Mouse (Mus musculus) E14TG2a.4 (cell line): Measurements from ENCODE around the gene Ctnnal1.

Experiments used
- CTCF ChIP-seq: conservative IDR thresholded peaks from 2 replicates; pipeline ENCODE4 v1.5.1; 2014; ENCODE audit warnings: low read length
- NANOG ChIP-seq: IDR thresholded peaks from 2 replicates; pipeline ENCODE4 v1.6.1; 2014; ENCODE audit warnings: borderline replicate concordance, low read length, mixed read lengths
- POU5F1 ChIP-seq: IDR thresholded peaks from 2 replicates; pipeline ENCODE4 v1.6.1; 2014; ENCODE audit warnings: low read length, borderline replicate concordance

GRCm38 (mm10) chr4:56878971-56879370, 14.0 kb upstream of the Ctnnal1 start:
- TF ChIP-seq NANOG, result no peak
- TF ChIP-seq CTCF, result no peak
- TF ChIP-seq POU5F1, result no peak
